Mouse (Mus musculus) hindbrain, embryonic 10.5 days (tissue): ENCODE results near the gene Zfp989. TPM values are rescaled to one million over a fixed set of nuclear protein-coding genes. Genes with fewer than 3 reads are reported as not detected.
"Not testable (repeated sequence)": the region's sequence is repeated elsewhere in the genome, so short reads cannot be mapped to it uniquely, and the experiment has no call there.

Experiments
- DNase-seq: peaks from one replicate; pipeline ENCODE4 v3.0.0-alpha.2; 2017; ENCODE audit warnings: low spot score
- H3K27ac ChIP-seq: fragments of 300-500 bp; sonication (generic); 2 replicates; pipeline ENCODE4 v1.5.1; 2016; ENCODE audit warnings: mild to moderate bottlenecking, moderate library complexity
- H3K27me3 ChIP-seq: fragments of 300-500 bp; sonication (generic); 2 replicates; pipeline ENCODE4 v1.6.1; 2016; ENCODE audit warnings: mild to moderate bottlenecking; ENCODE audit not compliant: poor library complexity, insufficient read depth, severe bottlenecking
- H3K36me3 ChIP-seq: fragments of 300-500 bp; sonication (generic); 2 replicates; pipeline ENCODE4 v1.6.1; 2016; ENCODE audit warnings: mild to moderate bottlenecking, moderate library complexity
- H3K4me1 ChIP-seq: fragments of 300-500 bp; sonication (generic); replicated peaks from 2 replicates; pipeline ENCODE4 v1.6.1; 2016; ENCODE audit warnings: mild to moderate bottlenecking
- H3K4me3 ChIP-seq: fragments of 300-500 bp; sonication (generic); 2 replicates; pipeline ENCODE4 v1.5.1; 2016; ENCODE audit warnings: mild to moderate bottlenecking, moderate library complexity
- H3K9me3 ChIP-seq: fragments of 300-500 bp; sonication (generic); 2 replicates; pipeline ENCODE4 v1.6.1; 2016; ENCODE audit warnings: mild to moderate bottlenecking, moderate library complexity
- WGBS: fragments of 180-500 bp; shearing (Covaris S2); methylation state at CpG from one replicate; pipeline ENCODE4 v1.1.7; 2016; 5-methylcytosine and 5-hydroxymethylcytosine counted together
- polyA plus RNA-seq: library from polyadenylated mRNA; unstranded; fragments of >200 nt; fragmentation: Nextera tagmentation; extraction: Ambion mirVana; gene quantifications from 2 replicates; pipeline ENCODE4 v1.2.1, GENCODE M21; 2016

The Zfp989 gene
- not detected in 2 replicates for polyA plus RNA-seq

DNA sequence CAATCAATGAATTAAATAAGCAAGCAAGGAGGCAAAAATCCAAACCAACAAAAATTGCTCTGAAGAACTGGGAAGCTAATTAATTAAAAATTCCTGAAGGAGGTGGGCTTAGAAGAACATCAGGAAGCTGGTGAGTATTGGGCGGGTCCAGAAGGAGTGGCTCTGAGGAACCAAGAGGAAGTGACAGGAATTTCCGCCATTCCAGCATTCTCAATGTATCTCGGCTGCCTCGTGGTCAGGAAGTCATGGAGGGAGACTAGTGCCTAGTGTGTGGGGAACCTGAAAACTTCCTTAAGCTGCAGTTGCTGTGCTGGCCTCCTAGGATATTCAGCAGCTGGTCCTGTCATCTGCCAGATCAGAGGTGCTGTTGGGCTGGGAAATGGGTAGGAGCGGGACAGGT, at the start of gene Zfp989:
Zfp989 (plus strand) TSS at position 220 of the 400 bp plus-strand sequence.
- WGBS, result 82% methylated on average over 5 of the region's 5 CpGs

GRCm38 (mm10) chr4:146932311-146933082, 39.3 kb upstream of the Zfp989 start:
- H3K9me3 ChIP-seq, result peaks cover 45% of the 10 kb centered on the region
- H3K36me3 ChIP-seq, result no peaks in the 10 kb centered on the region
- peaks cover 10% of the 10 kb centered on the region; the same call in 1 of the 2 replicates for H3K27me3 ChIP-seq
- H3K4me1 ChIP-seq, result peaks cover 6% of the 10 kb centered on the region; the same call in 1 of the 2 replicates
- 7% methylated on average over 77 of the region's 77 CpGs for WGBS
- peak overlapping the region; percentile 52 for H3K4me3 ChIP-seq
- DNase-seq, result peak; percentile 36
- H3K27ac ChIP-seq, result no peak overlapping the region; the same call in 1 of the 2 replicates

More for the DNA sequence above, at the start of gene Zfp989:
- not testable (repeated sequence) for H3K4me3 ChIP-seq, H3K36me3 ChIP-seq, H3K27me3 ChIP-seq, H3K9me3 ChIP-seq, DNase-seq, H3K27ac ChIP-seq, H3K4me1 ChIP-seq

- DNase-seq, H3K4me3 ChIP-seq, H3K27me3 ChIP-seq, H3K27ac ChIP-seq, H3K36me3 ChIP-seq, H3K4me1 ChIP-seq: not testable (repeated sequence)
- peaks cover 20% of the 10 kb centered on the region for H3K9me3 ChIP-seq
- WGBS, result 61% methylated on average over 32 of the region's 32 CpGs
Measured at GRCm38 (mm10) chr4:146941691-146942090, 30.1 kb upstream of the Zfp989 start.

- not testable (repeated sequence) for H3K27me3 ChIP-seq, H3K27ac ChIP-seq, H3K9me3 ChIP-seq, H3K36me3 ChIP-seq, H3K4me1 ChIP-seq, DNase-seq, H3K4me3 ChIP-seq
- 22% methylated on average over 2 of the region's 2 CpGs for WGBS
Measured at GRCm38 (mm10) chr4:146976581-146976980, 4.8 kb downstream of the Zfp989 start.

GRCm38 (mm10) chr4:147018400-147018799, 46.6 kb downstream of the Zfp989 start:
- no CpG with 5 or more reads among the region's 1 CpGs for WGBS
- not testable (repeated sequence) for H3K27me3 ChIP-seq, H3K27ac ChIP-seq, H3K36me3 ChIP-seq, H3K4me3 ChIP-seq, H3K4me1 ChIP-seq, H3K9me3 ChIP-seq, DNase-seq

GRCm38 (mm10) chr4:147021550-147021949, 49.8 kb downstream of the Zfp989 start, which contains the start of gene Rex2:
TSS of gene Rex2 (plus strand) at chr4:147021850.
- DNase-seq, H3K27me3 ChIP-seq, H3K27ac ChIP-seq, H3K36me3 ChIP-seq, H3K9me3 ChIP-seq, H3K4me1 ChIP-seq, H3K4me3 ChIP-seq: not testable (repeated sequence)
- WGBS, result no CpG with 5 or more reads among the region's 6 CpGs

DNA sequence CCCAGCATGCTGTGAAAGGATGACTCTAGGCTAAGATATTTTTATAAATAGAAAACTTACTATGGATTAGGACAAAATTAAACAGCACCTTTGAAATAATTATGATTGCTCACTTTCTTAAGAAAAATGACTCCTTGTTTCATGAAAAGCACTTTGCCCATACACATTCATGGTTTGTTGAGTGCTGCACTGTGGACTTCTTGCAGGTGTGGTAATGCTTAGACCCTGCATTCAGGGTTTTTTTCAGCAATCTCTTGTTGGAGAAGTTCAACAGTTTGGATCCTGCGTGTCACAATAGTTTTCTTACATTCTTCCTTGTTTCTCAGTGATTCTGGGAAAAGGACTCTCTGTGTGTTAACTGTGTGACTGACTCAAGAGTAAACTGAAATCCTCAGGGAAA, 54.6 kb downstream of the Zfp989 start:
- H3K4me3 ChIP-seq, H3K27ac ChIP-seq, H3K9me3 ChIP-seq, H3K36me3 ChIP-seq, H3K4me1 ChIP-seq, DNase-seq, H3K27me3 ChIP-seq: not testable (repeated sequence)
- WGBS, result 68% methylated on average over 1 of the region's 1 CpGs

- H3K27me3 ChIP-seq, H3K9me3 ChIP-seq, DNase-seq, H3K27ac ChIP-seq, H3K4me3 ChIP-seq, H3K36me3 ChIP-seq, H3K4me1 ChIP-seq: not testable (repeated sequence)
- WGBS, result 98% methylated on average over 1 of the region's 2 CpGs
Measured at GRCm38 (mm10) chr4:147031308-147032036, 59.7 kb downstream of the Zfp989 start.

Other genes with a start within 250 kb of the Zfp989 start
- gene Gm21411, start 62.4 kb upstream of the Zfp989 start, polyA plus RNA-seq, result not detected in 2 replicates
- 0.07 TPM in 1 of 2 replicates, not detected in the other for gene Rex2, start 49.9 kb downstream of the Zfp989 start, polyA plus RNA-seq
- 3.2 and 7.7 TPM in 2 replicates for gene Zfp991, start 160.1 kb downstream of the Zfp989 start, polyA plus RNA-seq